Mouse (Mus musculus) liver (tissue): Measurements from ENCODE around the gene Cdyl2.

Experiments used
- DNase-seq: peaks from one replicate; pipeline ENCODE4 v3.0.0-alpha.2; 2020; ENCODE audit warnings: mixed read lengths

Cdyl2 gene

DNA sequence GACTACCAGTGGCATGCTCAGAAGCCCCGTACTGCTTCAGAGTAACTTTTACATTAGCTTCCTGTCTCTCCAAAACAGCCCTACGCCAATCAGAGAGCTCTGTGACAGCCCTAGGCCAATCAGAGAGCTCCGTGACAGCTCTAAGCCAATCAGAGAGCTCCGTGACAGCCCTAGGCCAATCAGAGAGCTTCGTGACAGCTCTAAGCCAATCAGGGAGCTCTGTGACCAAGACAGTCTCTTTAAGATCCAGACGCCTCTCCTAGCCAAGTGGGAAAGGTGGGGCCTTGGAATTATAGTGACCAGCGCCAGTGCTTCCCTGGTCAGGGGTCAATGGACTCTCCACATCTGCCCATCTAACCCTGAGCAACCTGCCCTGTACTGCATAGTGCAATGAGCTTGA is 62.2 kb downstream of the Cdyl2 start:
- no peak for DNase-seq

GRCm38 (mm10) chr8:116668977-116669376 is 63.8 kb downstream of the Cdyl2 start:
- DNase-seq: no peak

DNA sequence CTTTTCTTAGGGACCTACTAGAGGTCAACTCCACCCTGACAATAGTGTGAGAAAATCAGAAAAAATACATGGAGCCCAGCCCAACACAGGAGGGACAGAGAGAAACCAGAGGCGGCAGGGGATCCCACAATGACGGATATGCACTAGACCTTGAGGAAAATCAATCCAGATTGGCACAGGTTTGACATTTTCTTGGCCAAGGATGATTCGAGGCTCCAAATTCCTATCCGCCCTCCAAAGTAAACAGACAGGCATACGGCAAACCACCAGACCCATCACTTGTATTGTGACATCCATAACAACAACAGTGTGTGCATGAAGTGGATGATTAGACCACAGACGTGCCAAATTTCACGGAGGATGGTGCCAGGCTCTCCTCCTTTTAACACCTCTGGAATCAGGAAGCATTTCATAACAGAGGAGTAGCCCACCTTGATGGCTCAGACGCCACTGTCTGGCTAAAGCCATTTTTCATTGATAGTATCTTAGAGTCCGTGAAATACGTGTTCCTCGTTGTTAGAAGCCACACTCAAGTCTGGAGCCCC is 65.9 kb downstream of the Cdyl2 start:
- DNase-seq: no peak

- DNase-seq: no peak
These were observed 71.3 kb downstream of the Cdyl2 start for GRCm38 (mm10) chr8:116661521-116661920.

DNA sequence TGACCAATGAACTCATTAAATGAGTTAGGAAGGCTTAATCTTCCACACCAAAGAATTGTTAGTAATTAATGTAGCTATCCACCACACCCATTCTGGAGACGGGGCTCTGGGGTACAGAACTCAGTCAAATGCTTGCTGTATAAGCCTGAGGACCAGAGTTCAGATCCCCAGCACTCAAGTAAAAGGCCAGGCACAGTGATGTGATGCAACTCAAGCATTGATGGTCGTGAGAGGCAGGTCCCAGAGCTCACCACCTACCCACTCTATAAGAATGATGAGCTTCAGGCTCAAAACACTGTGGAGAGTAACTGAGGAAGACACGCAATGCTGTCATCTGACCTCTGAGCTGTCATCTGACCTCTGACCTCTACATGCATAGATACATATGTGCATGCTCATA is 76.0 kb downstream of the Cdyl2 start:
- DNase-seq: no peak

DNA sequence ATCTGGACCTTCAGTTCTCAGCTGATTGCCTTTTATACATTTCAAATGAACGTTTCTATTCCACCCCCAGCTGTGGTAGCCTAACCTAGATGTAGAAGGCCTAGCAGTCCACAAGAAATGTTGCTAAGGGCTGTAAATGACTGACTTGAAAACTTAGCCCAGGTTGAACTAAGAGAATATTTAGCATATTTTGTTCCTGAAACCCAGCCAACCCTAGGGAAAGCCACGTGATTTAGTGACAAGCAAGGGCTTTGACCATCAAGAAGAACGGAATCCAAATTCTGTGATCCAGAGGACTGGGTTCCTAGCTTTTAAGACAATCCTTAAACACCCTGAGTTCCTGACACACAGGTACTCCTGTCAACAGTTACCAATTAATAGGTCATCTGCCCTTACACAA is 77.9 kb downstream of the Cdyl2 start:
- DNase-seq: no peak

DNA sequence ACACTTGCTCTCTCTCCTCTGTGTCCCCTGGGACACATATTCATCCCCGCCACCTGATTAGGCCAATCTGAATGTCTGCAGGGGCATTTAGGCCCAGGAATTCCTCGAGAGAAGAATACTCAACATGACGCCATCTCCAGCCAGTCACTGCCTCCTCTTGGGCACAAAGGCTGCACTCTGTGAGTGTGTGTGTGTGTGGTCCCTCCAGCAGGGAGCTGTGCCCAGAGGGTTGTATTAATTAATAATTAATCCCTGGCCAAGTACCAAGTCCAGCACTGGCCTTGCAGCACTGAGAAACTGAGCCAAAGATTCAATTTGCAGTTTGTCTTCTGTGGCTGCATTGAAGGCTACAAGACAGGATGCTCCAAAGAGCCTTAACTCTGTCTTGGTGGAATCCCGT is 79.8 kb downstream of the Cdyl2 start:
- no peak for DNase-seq

DNA sequence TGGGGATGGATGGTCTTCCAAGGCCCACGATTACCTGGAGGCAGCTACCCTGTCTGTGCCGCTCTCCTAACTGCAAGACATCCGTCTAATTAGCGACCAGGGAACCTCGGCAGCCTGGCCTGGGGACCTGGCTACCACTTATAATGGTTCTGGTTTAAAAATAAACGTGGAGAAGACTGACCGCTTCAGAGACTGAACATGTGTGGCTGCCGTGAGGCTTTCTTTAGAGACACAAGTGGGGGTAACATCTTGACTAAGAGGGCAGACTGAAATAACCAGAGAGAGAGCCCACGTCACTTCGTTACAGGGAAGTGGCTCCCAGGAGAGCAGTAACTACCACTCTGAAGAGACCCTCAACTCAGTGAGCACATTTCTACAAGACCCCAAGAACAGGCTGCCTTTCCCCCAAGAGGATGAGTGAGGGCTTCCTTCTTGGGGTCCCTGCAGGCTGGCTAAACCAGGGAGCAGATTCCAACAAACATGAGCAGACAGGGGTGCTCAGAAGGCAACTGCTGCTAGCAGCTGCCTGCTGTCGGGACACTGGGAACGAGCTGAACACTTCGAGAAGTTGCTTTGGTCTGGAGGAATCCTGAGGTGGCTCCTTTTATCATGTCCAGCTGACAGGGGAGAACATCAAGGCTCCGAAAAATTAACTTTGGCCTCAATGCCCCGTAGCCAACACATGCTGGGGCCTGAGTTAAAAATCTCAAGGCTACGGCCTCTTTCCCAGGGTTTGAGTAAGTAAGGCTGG is 82.6 kb downstream of the Cdyl2 start:
- DNase-seq: no peak

- no peak for DNase-seq
These were observed 87.4 kb downstream of the Cdyl2 start for GRCm38 (mm10) chr8:116645376-116645775.

DNA sequence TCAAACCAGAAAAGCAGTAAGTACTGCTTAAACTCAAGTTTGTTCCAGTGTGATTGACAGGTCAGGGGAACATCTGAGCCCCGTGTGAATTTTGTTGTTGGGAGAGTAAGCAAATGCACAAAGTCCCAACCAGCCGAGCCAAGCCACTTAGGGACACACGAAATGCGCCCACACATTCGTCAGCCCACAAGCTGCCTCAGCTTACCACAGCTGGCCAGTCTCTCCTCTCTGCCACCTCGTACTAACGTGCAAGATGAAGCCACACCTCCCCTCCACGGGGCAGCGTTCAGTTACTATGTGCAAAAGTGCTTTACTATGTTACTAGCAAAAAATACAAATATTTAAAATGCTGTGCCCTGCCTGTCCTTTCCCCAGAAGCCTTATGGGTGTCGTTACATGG is 91.9 kb downstream of the Cdyl2 start:
- no peak for DNase-seq

GRCm38 (mm10) chr8:116637998-116638397 is 94.8 kb downstream of the Cdyl2 start:
- no peak for DNase-seq

DNA sequence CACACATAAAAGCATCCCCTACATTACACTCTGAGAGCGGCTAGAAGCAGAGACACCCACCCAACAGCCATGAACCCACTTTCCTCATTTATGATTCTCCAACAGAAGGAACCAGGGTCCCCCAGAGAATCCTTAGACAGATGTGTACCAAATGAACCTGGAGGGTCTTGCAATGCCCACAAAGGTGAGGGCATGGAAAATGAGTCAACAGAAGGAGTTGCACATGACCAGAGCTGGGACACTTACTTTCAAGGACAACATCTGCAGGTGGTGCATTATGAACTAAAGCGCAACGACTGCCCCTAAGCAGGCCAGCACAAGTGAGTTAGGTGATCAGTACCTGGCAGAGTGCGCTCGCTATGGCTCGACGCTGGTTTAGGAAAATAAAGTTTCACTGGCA is 95.6 kb downstream of the Cdyl2 start:
- DNase-seq: no peak

DNA sequence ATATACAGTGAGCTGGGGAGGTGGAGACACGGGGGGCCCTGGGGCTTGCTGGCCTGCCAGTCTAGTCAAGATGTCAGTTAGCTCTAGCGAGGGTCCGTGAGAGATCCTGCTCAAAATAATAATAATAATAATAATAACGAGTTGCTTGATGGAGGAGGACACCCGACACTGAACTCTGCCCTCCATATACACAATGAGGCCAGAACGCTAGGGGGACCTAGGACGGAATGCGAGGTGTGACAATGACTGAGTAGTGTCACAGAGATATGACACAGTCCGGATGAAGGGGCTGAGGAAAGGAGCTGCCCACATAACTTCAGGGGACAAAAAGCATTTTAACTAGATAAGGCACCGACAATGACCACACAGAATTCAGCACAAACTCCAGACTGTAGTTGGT is 96.4 kb downstream of the Cdyl2 start:
- DNase-seq: no peak

DNA sequence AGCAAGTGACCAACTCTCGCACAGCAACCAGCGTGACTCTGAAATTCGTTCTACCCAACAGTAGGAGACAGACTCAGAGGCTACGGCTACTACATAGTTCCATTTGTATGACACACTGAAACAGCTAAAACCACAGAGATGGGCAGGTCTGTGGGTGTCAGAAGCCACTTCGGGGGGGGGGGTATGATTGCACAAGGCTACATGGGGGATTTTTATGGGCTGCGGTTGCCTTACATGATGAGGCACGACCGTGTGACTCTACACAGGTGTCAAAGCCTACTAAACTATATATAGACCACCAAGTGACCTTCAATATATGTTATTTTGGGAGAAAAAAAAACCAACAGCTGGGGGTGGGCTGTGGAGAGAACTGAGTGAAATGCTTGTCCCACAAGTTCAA is 96.8 kb downstream of the Cdyl2 start:
- no peak for DNase-seq

- DNase-seq: no peak
These were observed 97.5 kb downstream of the Cdyl2 start for GRCm38 (mm10) chr8:116635261-116635660.

DNA sequence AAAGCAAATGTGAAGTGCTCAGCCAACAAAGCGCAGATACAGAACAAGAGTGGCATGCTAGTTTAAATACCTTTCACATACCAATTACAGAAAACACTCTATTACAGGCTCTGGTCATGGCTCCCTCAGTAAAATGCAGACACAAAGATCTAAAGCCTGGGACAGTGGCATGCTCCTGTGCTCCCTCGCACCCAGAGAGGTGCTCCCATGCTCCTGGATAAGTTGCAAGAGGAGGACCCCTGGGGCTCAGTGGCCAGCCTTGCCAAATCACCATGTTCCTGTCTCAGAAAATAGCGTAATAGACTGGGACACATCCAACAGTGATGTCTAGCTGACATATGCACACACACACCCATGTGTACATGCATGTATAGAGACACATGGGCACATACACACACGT is 98.4 kb downstream of the Cdyl2 start:
- DNase-seq: no peak

DNA sequence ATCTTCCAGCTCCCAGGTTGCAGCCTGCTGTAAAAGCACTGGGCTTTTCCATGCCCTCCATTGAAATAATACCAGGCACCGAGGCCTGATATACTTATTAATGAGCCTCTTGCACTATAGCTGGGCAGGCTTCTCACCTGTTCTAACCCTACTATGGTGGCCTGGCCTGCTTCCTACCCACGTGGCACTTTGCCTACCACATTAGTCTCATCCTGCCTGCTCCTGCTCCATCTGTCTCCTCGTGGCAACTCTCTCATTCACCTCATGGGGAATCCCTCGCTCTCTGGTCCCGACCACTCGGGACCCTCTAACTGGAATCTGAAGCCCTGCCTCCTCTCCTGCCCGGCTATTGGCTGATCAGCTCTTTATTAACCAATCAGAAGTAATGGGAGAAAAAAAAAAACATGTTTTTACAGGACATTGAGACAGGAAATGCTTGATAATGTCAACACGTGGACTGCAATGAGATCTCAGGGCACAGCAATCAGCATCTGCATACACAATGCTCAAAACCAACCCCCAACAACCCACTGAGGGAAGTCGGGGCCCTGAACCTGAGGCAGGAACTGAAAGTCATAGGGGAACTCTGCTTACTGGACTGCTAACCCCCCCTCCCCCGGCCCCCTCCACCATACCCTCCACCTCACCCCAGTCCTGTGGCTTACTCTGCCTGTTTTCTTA is 99.2 kb downstream of the Cdyl2 start:
- no peak for DNase-seq

DNA sequence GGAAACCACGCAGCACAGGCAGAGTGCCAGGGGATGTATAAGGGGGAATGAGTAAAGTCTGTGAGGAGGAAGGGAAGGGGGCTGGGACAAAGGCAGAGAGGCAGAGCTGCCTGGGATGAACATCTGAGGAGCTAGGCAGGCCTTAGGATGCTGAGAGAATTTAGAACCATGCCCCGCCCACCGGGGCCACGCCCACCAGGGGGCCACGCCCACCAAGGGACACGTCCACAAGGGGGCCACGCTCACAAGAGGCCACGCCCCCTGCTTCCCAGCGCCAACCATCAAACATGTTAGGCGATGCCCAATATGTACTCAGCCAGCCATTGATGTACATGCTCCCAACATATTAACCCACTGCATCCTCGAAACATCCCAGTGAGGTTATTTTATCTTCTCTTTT is 102.7 kb downstream of the Cdyl2 start:
- DNase-seq: peak; percentile 18

DNA sequence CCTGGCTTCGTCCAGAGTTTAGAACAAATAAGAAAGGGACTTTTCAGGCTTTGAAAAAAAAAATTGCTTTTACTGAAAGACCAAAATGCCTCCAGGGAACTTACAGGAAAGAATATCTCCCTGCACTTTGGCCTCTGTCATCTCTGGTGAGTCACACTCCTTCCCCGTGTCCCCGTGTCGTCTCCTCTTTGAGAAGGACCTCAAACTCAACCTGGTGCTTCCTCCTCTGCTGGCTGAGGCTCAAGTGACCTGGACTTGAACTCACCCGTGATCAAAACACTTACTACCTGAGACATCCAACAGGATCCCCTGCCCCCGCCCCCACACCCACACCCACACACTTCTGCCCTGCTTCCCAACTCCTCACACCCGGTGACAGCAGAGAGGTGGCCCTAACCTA is 103.8 kb downstream of the Cdyl2 start:
- no peak for DNase-seq

- DNase-seq: no peak
These were observed 104.8 kb downstream of the Cdyl2 start for GRCm38 (mm10) chr8:116627854-116628479.

GRCm38 (mm10) chr8:116623591-116623990 is 109.2 kb downstream of the Cdyl2 start:
- DNase-seq: no peak

DNA sequence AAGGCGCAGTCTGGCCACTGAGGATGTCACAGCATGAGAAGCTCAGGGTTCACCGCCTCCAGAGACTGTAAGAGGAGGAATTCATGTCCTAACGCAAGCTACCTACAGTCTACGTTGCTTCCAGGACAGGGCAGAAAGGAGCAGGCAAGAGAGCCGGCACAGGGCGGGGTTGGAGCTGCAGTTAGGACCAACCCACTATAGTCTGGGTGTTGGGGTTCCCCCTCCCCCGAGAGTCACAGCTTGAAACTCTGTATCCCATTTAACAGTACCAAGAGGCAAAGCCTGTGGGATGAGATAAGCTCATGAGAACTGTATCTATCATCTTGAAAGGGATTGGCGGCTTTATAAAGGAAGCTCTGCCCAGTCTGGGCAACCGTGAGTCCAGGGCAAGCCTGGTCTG is 110.5 kb downstream of the Cdyl2 start:
- peak; percentile 19 for DNase-seq

DNA sequence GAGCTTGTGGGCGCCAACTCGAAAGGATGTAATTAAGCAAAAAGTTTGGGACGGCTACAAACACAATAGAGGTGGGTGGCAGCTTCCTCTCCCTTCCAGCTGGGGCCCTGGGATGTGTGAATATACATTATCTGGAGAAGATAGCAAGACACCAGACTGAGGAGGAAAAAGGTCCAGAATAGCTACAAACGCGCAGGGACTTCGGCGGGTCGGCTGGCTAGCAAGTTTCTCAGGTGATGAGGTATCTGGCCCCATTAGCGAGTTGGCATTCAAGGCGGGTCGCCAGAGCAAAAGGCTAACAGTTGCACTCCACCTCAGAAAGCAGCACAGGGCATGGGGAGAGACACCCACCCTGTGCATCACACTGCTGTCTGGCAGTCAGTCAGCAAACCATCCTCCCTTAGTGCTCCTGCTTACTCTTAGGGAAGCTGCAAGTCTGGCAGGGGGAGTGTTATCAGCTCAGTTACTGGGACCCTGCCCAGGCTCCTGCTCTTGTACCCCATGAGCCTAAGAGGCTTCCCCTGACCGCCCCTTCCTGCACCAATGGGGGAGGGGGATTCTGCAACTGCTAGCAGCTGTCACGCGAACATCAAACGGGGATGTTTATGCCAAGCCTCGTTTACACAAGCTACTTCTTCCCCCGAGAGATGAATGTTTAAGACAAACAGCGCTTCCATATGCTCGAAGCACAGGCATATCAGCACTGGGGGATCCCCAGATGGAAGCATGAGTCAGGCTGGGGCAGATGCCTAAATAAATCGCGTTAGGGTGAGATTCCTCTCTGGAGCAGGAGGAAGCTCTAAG is 111.4 kb downstream of the Cdyl2 start:
- DNase-seq: no peak
